Mouse (Mus musculus): Measurements from ENCODE around the gene 4930432M17Rik. TPM values are rescaled to one million over a fixed set of nuclear protein-coding genes. Genes with fewer than 3 reads are reported as not detected.

Gene 4930432M17Rik
- polyA plus RNA-seq, 1 experiment from 2014 or later, result not detected

- peaks cover 5% of the 10 kb centered on the region; the same call in 1 of the 2 replicates for H3K27me3 ChIP-seq (ENCODE audit: control insufficient read depth, insufficient read depth, low read length)
- 87% methylated on average over 10 of the region's 10 CpGs for WGBS
Observed at GRCm38 (mm10) chr3:121725651-121726050, 55.1 kb downstream of the 4930432M17Rik start.

DNA sequence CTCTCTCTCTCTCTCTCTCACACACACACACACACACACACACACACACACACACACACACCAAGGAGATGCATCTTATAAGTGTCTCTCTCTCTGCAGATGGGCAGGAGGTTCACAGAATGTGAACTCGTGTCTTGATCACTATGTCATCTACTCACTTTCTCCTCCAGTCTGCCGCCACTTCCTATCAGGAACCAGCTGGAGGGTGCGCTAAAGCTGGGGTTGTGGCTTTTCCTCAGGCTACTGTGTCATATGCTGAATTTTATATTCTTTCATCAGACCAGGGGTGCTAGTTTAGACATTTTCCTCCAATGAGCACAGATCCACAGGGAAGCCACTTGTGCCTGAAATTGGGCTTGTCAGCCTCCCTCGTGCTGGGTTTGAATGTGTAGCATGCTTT, 59.1 kb downstream of the 4930432M17Rik start:
- no peak for ATAC-seq (ENCODE audit: insufficient read depth, low FRiP score, low TSS enrichment)
- H3K27me3 ChIP-seq (ENCODE audit: control insufficient read depth, insufficient read depth, low read length), result no peaks in the 10 kb centered on the region
- WGBS, result 92% methylated on average over 4 of the region's 4 CpGs

More at GRCm38 (mm10) chr3:121725651-121726050, 55.1 kb downstream of the 4930432M17Rik start:
- Histone ChIP-seq H3K36me3 (ENCODE audit: control insufficient read depth, insufficient read depth, low read length) (no peaks in the 10 kb centered on the region), H3K27ac (ENCODE audit: low read depth, low read length) (no peak overlapping the region), H3K9me3 (ENCODE audit: control insufficient read depth, low read length) (no peaks in the 10 kb centered on the region), H3K4me2 (ENCODE audit: low read depth) (no peak overlapping the region), H3K4me1 (ENCODE audit: control insufficient read depth, insufficient read depth, low read length) (peaks cover 9% of the 10 kb centered on the region; the same call in 1 of the 2 replicates), H3K4me3 (ENCODE audit: low read depth, low read length) (no peak overlapping the region), H3K9ac (ENCODE audit: low read length) (no peak overlapping the region)
- ATAC-seq (ENCODE audit: insufficient read depth, low FRiP score, low TSS enrichment) (no peak), DNase-seq (ENCODE audit: low spot score) (no peak)

More for the DNA sequence above, 59.1 kb downstream of the 4930432M17Rik start:
- Histone ChIP-seq H3K9ac (ENCODE audit: low read length) (no peak overlapping the region), H3K36me3 (ENCODE audit: control insufficient read depth, insufficient read depth, low read length) (0 out of 2 replicates have a peak, but pooled peaks cover 2% of the 10 kb centered on the region), H3K9me3 (ENCODE audit: control insufficient read depth, low read length) (no peaks in the 10 kb centered on the region), H3K4me3 (ENCODE audit: low read depth, low read length) (no peak overlapping the region), H3K4me1 (ENCODE audit: control insufficient read depth, insufficient read depth, low read length) (no peaks in the 10 kb centered on the region), H3K27ac (ENCODE audit: low read depth, low read length) (no peak overlapping the region), H3K4me2 (ENCODE audit: low read depth) (no peak overlapping the region)
- DNase-seq (ENCODE audit: low spot score), result no peak

Other genes starting within 250 kb of the 4930432M17Rik start
- 1,106 and 1,111 TPM in 2 replicates for gene Cnn3, start 244.3 kb upstream of the 4930432M17Rik start, polyA plus RNA-seq (2014; fragmentation: Nextera tagmentation; extraction: Ambion mirVana)
- gene Slc44a3, start 138.4 kb upstream of the 4930432M17Rik start, polyA plus RNA-seq (2014; fragmentation: Nextera tagmentation; extraction: Ambion mirVana), result 0.31 and 0.41 TPM in 2 replicates
- 8.2 and 9.0 TPM in 2 replicates for gene F3, start 52.8 kb downstream of the 4930432M17Rik start, polyA plus RNA-seq (2014; fragmentation: Nextera tagmentation; extraction: Ambion mirVana)
- 59.4 and 61.7 TPM in 2 replicates for gene Abcd3, start 144.5 kb downstream of the 4930432M17Rik start, polyA plus RNA-seq (2014; fragmentation: Nextera tagmentation; extraction: Ambion mirVana)